Mouse (Mus musculus) activated CD4-positive, CD25-positive, alpha-beta regulatory T cell, adult 4 months (primary cell): ENCODE measurements around the gene Ctnnbip1. TPM values are rescaled to one million over a fixed set of nuclear protein-coding genes. Genes with fewer than 3 reads are reported as not detected.

Experiments
- polyA plus RNA-seq, 2 experiments: library from polyadenylated mRNA; unstranded; fragments of 100-300 nt; shearing (Covaris generic); gene quantifications; one replicate each; pipeline ENCODE4 v1.2.1; 2017

Gene Ctnnbip1
- polyA plus RNA-seq, 2 experiments from 2014 or later = 0.28 to 1.4 TPM

Other genes starting within 250 kb of the Ctnnbip1 start
- gene Kif1b, start 210.5 kb upstream of the Ctnnbip1 start, polyA plus RNA-seq = 10 to 100 TPM; 11.0 to 15.4 TPM
- 10 to 100 TPM; 15.4 to 21.1 TPM for gene Ube4b, start 91.5 kb upstream of the Ctnnbip1 start, polyA plus RNA-seq
- gene Rbp7, start 63.3 kb upstream of the Ctnnbip1 start, polyA plus RNA-seq = not detected
- gene Tmem274, start 40.9 kb upstream of the Ctnnbip1 start, polyA plus RNA-seq = under 1 TPM in 1 of 2 experiments, not detected in 1; 0.74 TPM
- gene Nmnat1, start 33.0 kb upstream of the Ctnnbip1 start, polyA plus RNA-seq = 1 to 10 TPM; 8.1 to 8.6 TPM
- 10 to 100 TPM; 26.0 to 30.0 TPM for gene Lzic, start 33.0 kb upstream of the Ctnnbip1 start, polyA plus RNA-seq
- 1 to 10 TPM; 4.8 to 4.9 TPM for gene Clstn1, start 68.2 kb downstream of the Ctnnbip1 start, polyA plus RNA-seq
- 100 to 1,000 TPM in 1 of 2 experiments, 10 to 100 TPM in 1; 80.6 to 129 TPM for gene Pik3cd, start 184.3 kb downstream of the Ctnnbip1 start, polyA plus RNA-seq
- gene Tmem201, start 219.8 kb downstream of the Ctnnbip1 start, polyA plus RNA-seq = 1 to 10 TPM; 3.0 to 6.8 TPM